Mouse (Mus musculus): ENCODE measurements at regions not wholly inside any gene's neighbourhood (a gene's known extent, or its start where the extent isn't known, plus 50 kb on each side); places are given as distances from the start of the nearest gene placed in this dataset.

GRCm38 (mm10) chr16:89674159-89674902 lies 103.3 kb upstream of the Krtap11-1 start:
- DNase-seq (ENCODE audit: low read depth, low spot score) = peak; percentile 11
- Histone ChIP-seq H3K27ac (ENCODE audit: control insufficient read depth, low read depth, low read length) (peak overlapping the region; percentile 98), H3K4me3 (ENCODE audit: control insufficient read depth in 1 of 2, insufficient read depth in 1 of 2, low read depth in 2 of 2, low read length in 2 of 2) (peak overlapping the region; percentile 25 to 43), H3K9me3 (replicated peaks; ENCODE audit: insufficient read depth, low read length) (no peaks in the 10 kb centered on the region), H3K27me3 (ENCODE audit: control insufficient read depth in 1 of 2, insufficient read depth in 2 of 2, low read length in 2 of 2) (no peaks in the 10 kb centered on the region), H3K9ac (ENCODE audit: control insufficient read depth, low read depth, low read length, poor library complexity, severe bottlenecking) (peak overlapping the region; percentile 59), H3K4me1 (ENCODE audit: control insufficient read depth in 1 of 2, insufficient read depth in 2 of 2, low read length in 2 of 2) (peaks cover 7 to 12% of the 10 kb centered on the region in 2 experiments), H3K36me3 (ENCODE audit: control insufficient read depth in 1 of 2, insufficient read depth in 2 of 2, low read length in 2 of 2) (peaks cover 0 to 8% of the 10 kb centered on the region in 2 experiments; a peak in 2 of 4 replicates), H3K79me2 (ENCODE audit: control insufficient read depth, insufficient read depth, low read length, poor library complexity) (no peaks in the 10 kb centered on the region)
- TF ChIP-seq POLR2AphosphoS2 (IDR thresholded peaks at IDR 0.05; ENCODE audit: low read length) = no peak
- no peak for TF ChIP-seq SIN3A (IDR thresholded peaks at IDR 0.05; ENCODE audit: low read length)
- TF ChIP-seq RCOR1 (IDR thresholded peaks at IDR 0.05; ENCODE audit: low read depth, low read length) = no peak
- no peak for TF ChIP-seq MAX (IDR thresholded peaks at IDR 0.05; ENCODE audit: low read length)
- TF ChIP-seq CHD1 (IDR thresholded peaks at IDR 0.05; ENCODE audit: low read depth, low read length) = no peak
- TF ChIP-seq ELF1 (IDR thresholded peaks at IDR 0.05; ENCODE audit: low read depth, low read length) = no peak
- no peak for TF ChIP-seq MAZ (IDR thresholded peaks at IDR 0.05; ENCODE audit: low read depth, low read length)
- TF ChIP-seq BHLHE40 (IDR thresholded peaks at IDR 0.05; ENCODE audit: borderline replicate concordance, low read depth, low read length) = no peak
- no peak for TF ChIP-seq USF2 (IDR thresholded peaks at IDR 0.05; ENCODE audit: borderline replicate concordance in 1 of 2, insufficient read depth in 1 of 2, low read depth in 1 of 2, low read length in 2 of 2)
- no peak for TF ChIP-seq ZMIZ1 (IDR thresholded peaks at IDR 0.05; ENCODE audit: low read depth, low read length)

- no peaks in the 10 kb centered on the region for H3K79me2 ChIP-seq (ENCODE audit: control insufficient read depth, insufficient read depth, low read length, poor library complexity)
- DNase-seq (ENCODE audit: low read depth, low spot score) = no peak
- H3K27me3 ChIP-seq (ENCODE audit: control insufficient read depth in 1 of 2, insufficient read depth in 2 of 2, low read length in 2 of 2) = no peaks in the 10 kb centered on the region
- H3K4me3 ChIP-seq (ENCODE audit: control insufficient read depth in 1 of 2, insufficient read depth in 1 of 2, low read depth in 2 of 2, low read length in 2 of 2) = no peak overlapping the region
- no peak overlapping the region for H3K27ac ChIP-seq (ENCODE audit: control insufficient read depth, low read depth, low read length)
- no peak for TF ChIP-seq UBTF (IDR thresholded peaks at IDR 0.05; ENCODE audit: borderline replicate concordance, insufficient read depth, low read depth, low read length)
- no peak for TF ChIP-seq ELF1 (IDR thresholded peaks at IDR 0.05; ENCODE audit: low read depth, low read length)
- TF ChIP-seq SMC3 (IDR thresholded peaks at IDR 0.05; ENCODE audit: low read depth, low read length) = no peak
- no peak for TF ChIP-seq ZMIZ1 (IDR thresholded peaks at IDR 0.05; ENCODE audit: low read depth, low read length)
- no peak for TF ChIP-seq CHD1 (IDR thresholded peaks at IDR 0.05; ENCODE audit: low read depth, low read length)
- no peak for TF ChIP-seq EP300 (IDR thresholded peaks at IDR 0.05; ENCODE audit: low read depth in 1 of 2, low read length in 2 of 2)
- no peak for TF ChIP-seq USF1 (IDR thresholded peaks at IDR 0.05; ENCODE audit: low read depth, low read length)
- peaks cover 6 to 7% of the 10 kb centered on the region in 2 experiments for H3K4me1 ChIP-seq (ENCODE audit: control insufficient read depth in 1 of 2, insufficient read depth in 2 of 2, low read length in 2 of 2)
- H3K9me3 ChIP-seq (replicated peaks; ENCODE audit: insufficient read depth, low read length) = no peaks in the 10 kb centered on the region
- no peak overlapping the region for H3K9ac ChIP-seq (ENCODE audit: control insufficient read depth, low read depth, low read length, poor library complexity, severe bottlenecking)
- H3K36me3 ChIP-seq (ENCODE audit: control insufficient read depth in 1 of 2, insufficient read depth in 2 of 2, low read length in 2 of 2) = peaks cover 0 to 6% of the 10 kb centered on the region in 2 experiments; a peak in 2 of 4 replicates
Measured at GRCm38 (mm10) chr16:89671188-89671726, 100.3 kb upstream of the Krtap11-1 start.

All from MEL (cell line).